Mouse (Mus musculus) frontal cortex, adult (tissue): ENCODE results near the gene Aicda.

Experiments
- ATAC-seq: cut with Nextera tagmentation; 2 replicates; pipeline ENCODE4 v1.9.2; 2017; ENCODE audit warnings: mild to moderate bottlenecking, moderate library complexity, mixed read lengths; ENCODE audit not compliant: low TSS enrichment

Aicda gene

DNA sequence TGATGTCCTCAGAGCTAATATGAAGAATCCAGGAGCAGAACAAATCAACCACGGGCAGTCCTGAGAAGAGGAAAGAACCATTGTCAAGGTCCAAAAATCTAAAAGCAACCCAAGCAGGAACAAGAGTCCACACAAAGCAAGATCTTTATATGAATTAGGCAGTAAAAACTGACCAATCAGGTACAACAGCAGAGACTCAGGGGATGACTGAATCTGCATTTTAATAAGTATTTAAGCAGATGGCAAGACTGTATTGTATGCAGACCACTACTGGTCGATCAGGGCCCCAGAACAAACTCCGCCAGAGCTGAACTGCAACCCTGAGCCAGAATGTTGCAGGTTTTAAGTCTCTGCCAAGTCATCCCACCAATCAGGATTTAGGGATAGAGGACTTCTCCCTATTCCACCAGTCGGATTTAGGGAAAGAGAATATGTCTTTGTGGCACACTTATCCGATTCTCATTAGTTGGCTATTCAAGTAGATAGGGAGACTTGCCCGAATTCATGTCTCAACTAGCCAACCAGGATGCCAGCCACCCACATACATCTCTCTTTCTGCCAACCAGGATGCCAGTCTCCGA lies 46.6 kb downstream of the Aicda start:
- ATAC-seq, result no peak

- ATAC-seq, result no peak
Observed at GRCm38 (mm10) chr6:122601031-122601430, 47.4 kb downstream of the Aicda start.

DNA sequence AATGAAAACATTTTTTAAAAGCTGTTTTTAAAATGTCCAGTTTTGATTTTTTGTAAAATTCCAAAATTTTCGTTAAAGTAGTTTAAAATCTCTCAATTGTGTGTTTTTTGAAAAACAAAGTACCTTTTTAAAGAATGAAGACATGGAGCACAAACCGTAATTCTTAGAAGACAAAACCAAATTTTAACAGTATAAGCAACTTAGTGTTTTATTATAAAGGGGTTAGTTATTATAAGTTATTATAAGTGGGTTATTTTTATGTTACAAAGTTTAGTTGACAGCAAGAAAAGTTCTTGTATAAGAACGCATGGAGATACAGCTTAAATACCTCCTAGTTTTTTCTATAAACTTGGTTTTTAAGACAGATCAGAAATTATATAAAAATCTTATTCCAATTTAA lies 48.0 kb downstream of the Aicda start:
- no peak for ATAC-seq

DNA sequence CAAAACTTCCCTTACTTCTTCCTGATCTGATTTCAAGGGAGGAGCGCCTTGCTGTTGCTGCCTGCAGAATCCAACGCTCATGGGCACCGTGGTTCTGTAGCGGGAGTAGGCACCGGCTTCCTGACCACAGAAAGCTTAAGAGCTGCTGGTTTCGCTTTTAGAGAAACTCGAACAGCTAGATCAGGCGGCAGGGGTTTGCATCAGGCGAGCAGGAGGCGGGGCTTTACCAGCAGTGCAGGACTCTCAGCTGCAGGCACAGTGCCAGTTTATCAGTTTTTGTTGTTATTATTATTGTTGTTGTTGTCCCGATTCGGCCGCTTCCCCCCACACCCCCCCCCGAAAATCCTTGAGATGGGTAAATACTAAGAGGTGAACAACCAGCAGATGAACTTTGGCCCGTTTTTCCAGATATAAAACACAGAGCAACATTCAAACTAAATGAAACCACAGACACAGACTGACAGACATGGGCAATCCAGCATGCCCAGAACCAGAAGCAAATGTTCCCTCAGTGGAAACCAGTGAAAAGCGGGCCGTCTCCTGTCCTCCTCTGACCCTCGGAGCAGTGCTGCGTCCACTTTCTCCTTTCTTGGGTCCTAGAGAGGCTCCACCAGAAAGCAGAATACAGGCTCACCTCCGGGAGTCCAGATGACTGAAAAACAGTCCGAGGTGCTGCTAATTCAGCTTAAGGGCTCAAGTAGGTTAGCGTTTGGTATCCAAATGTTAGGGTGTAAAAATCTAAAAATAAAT lies 48.8 kb downstream of the Aicda start, which contains the start of gene Apobec1:
Gene Apobec1 (minus strand): TSS at position 203 of the 750 bp plus-strand sequence.
- ATAC-seq, result peak; percentile 99

- ATAC-seq, result no peak
Observed at GRCm38 (mm10) chr6:122602992-122603322, 49.4 kb downstream of the Aicda start.

DNA sequence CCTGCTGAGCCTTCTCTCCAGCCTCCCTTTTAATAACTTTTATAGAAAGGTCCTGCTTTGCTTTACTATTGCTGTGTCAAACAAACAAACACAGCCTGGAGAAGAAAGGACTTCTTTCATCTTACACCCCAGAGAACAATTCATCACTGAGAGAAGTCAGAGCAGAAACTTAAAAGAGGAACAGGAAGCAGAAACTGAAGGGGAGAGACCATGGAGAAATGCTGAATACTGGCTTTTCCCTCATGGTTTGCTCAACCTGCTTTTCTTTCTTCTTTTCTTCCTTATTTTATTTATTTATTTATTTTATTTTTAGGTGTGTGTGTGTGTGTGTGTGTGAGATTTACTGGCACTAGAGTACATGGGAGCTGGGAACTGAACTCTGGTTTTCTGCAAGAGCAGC lies 50.7 kb downstream of the Aicda start:
- ATAC-seq, result no peak

GRCm38 (mm10) chr6:122605483-122605882 lies 51.9 kb downstream of the Aicda start:
- ATAC-seq, result no peak

- no peak for ATAC-seq
Observed at GRCm38 (mm10) chr6:122606661-122607060, 53.1 kb downstream of the Aicda start.

- no peak for ATAC-seq
Observed at GRCm38 (mm10) chr6:122607700-122608099, 54.1 kb downstream of the Aicda start.

DNA sequence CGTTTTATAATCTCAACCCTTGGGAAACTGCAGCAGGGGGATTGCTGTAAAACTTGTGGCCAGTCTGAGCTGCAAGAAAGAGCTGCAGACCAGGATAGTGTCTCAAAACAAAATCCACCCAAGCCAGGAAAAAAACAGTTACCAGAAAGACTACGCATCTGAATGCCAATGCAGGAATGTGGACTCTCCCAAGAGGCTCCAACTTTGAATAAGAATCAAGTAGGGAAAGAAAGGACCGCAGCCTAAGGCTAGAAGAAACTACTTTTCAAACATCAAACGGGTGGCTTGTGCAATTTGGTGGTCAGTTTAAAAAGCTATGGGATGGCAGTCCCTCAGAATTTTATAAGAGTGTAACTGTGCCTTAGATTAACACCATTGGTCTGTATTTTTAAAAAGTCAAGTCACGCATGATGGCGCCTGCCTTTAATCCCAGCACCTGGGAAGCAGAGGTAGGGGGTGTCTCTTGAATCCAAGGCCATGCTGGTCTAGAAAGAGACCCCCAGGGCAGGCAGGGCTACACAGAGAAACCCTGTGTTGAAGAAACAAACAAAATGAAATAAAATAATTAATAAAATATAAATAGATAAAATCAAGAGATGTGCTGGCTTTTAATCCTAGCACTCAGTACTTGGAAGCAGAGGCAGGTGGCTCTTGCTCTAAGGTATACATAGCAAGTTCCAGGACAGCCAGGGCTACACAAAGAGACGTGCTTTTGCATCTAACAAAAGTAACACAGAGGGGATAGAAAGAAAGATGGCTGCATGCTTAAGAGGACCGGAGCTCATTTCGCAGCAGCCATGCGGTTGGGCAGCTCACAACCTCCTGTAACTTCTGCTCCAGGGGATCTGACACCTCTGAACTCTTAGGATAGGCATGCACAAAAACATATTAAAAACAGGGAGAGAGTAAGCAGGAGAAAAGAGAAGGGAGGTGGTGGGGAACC lies 55.1 kb downstream of the Aicda start:
- ATAC-seq, result no peak

GRCm38 (mm10) chr6:122609377-122609728 lies 55.8 kb downstream of the Aicda start:
- no peak for ATAC-seq

DNA sequence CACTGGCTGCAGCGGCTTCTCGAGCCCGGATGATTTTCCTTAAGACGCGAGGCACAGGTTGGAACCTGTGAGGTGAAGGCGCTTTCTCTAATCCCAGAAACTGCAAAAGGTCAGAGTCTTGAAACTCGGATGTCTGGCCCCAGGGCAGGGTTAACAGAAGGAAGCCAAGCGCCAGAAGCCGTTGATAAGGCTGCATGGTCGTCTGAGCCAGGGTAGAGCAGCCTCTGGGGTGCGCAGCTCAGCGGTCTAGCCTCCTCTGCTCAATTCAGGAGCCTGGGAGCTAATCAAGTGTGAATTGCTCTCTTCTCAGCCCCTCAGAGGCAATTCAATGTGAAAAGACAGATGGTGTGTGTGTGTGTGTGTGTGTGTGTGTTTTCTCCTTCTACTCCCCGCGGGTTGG lies 56.2 kb downstream of the Aicda start, which contains the start of gene Gdf3:
Gene Gdf3 (minus strand): TSS at position 317 of the 400 bp plus-strand sequence.
- ATAC-seq, result no peak

- no peak for ATAC-seq
Observed at GRCm38 (mm10) chr6:122612426-122612825, 58.8 kb downstream of the Aicda start.
